Mouse (Mus musculus): Measurements from ENCODE around the gene Mtus2. TPM values are rescaled to one million over a fixed set of nuclear protein-coding genes. Genes with fewer than 3 reads are reported as not detected.
"Not testable (repeated sequence)": the region's sequence is repeated elsewhere in the genome, so short reads cannot be mapped to it uniquely, and the experiment has no call there.

Mtus2 gene
- polyA plus RNA-seq, 1 experiment from 2014 or later, result 15.8 TPM

GRCm38 (mm10) chr5:148302968-148303367 is 345.8 kb downstream of the Mtus2 start:
- no peak overlapping the region for H3K9ac ChIP-seq (ENCODE audit: low read depth, low read length)
- ATAC-seq, result no peak
- no peaks in the 10 kb centered on the region; the same call in 1 of the 2 replicates for H3K36me3 ChIP-seq (ENCODE audit: control insufficient read depth, insufficient read depth)
- H3K9me3 ChIP-seq (ENCODE audit: control insufficient read depth), result no peaks in the 10 kb centered on the region
- no peak overlapping the region for H3K4me3 ChIP-seq (ENCODE audit: low read depth, low read length)
- no peaks in the 10 kb centered on the region for H3K27me3 ChIP-seq (replicated peaks; ENCODE audit: control insufficient read depth, insufficient read depth, low read length)
- no peaks in the 10 kb centered on the region for H3K4me1 ChIP-seq (replicated peaks; ENCODE audit: control insufficient read depth, insufficient read depth, low read length)
- no peak overlapping the region for H3K27ac ChIP-seq (ENCODE audit: low read depth, low read length)
- TF ChIP-seq CTCF (IDR thresholded peaks at IDR 0.05; ENCODE audit: low read depth), result no peak
- WGBS, result 77% methylated on average over 11 of the region's 11 CpGs
- no peak overlapping the region for H3K4me2 ChIP-seq (replicated peaks; ENCODE audit: low read depth)

- Histone ChIP-seq H3K9ac (ENCODE audit: low read depth, low read length) (no peak overlapping the region), H3K27ac (ENCODE audit: low read depth, low read length) (no peak overlapping the region), H3K4me2 (replicated peaks; ENCODE audit: low read depth) (no peak overlapping the region), H3K27me3 (replicated peaks; ENCODE audit: control insufficient read depth, insufficient read depth, low read length) (no peaks in the 10 kb centered on the region), H3K9me3 (ENCODE audit: control insufficient read depth) (no peaks in the 10 kb centered on the region), H3K36me3 (ENCODE audit: control insufficient read depth, insufficient read depth) (no peaks in the 10 kb centered on the region; the same call in 1 of the 2 replicates), H3K4me3 (ENCODE audit: low read depth, low read length) (no peak overlapping the region), H3K4me1 (replicated peaks; ENCODE audit: control insufficient read depth, insufficient read depth, low read length) (no peaks in the 10 kb centered on the region)
- TF ChIP-seq CTCF (IDR thresholded peaks at IDR 0.05; ENCODE audit: low read depth), result no peak
- no peak for ATAC-seq
- WGBS, result 88% methylated on average over 2 of the region's 2 CpGs
Measured at GRCm38 (mm10) chr5:148304112-148304511, 347.0 kb downstream of the Mtus2 start.

DNA sequence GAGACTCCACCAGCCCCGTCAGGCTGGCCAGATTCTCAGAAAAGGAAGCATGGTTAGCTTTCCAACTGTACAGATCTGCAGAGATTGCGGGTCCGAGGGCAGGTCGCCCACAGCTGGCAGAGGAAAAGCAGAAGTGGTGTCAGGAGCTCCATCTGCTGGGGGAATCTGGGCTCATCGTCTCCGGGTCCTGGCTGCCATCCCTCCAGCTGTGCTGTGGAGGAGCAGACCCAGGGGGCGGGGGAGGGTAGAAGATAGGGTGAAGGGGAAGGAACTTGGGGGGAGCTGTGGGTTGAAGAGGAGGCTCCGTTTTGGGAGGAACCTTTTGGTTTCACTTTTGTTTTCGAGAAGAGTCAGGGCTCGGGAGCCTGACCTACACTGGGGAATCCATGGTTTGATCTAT is 353.7 kb downstream of the Mtus2 start:
- no peaks in the 10 kb centered on the region for H3K4me1 ChIP-seq (replicated peaks; ENCODE audit: control insufficient read depth, insufficient read depth, low read length)
- TF ChIP-seq CTCF (IDR thresholded peaks at IDR 0.05; ENCODE audit: low read depth), result peak; percentile 53
- H3K27me3 ChIP-seq (replicated peaks; ENCODE audit: control insufficient read depth, insufficient read depth, low read length), result no peaks in the 10 kb centered on the region
- H3K4me3 ChIP-seq (ENCODE audit: low read depth, low read length), result no peak overlapping the region
- H3K9ac ChIP-seq (ENCODE audit: low read depth, low read length), result no peak overlapping the region
- no peak overlapping the region for H3K27ac ChIP-seq (ENCODE audit: low read depth, low read length)
- no peak for ATAC-seq
- no peaks in the 10 kb centered on the region; the same call in 1 of the 2 replicates for H3K36me3 ChIP-seq (ENCODE audit: control insufficient read depth, insufficient read depth)
- H3K9me3 ChIP-seq (ENCODE audit: control insufficient read depth), result no peaks in the 10 kb centered on the region
- 58% methylated on average over 10 of the region's 10 CpGs for WGBS
- H3K4me2 ChIP-seq (replicated peaks; ENCODE audit: low read depth), result peak overlapping the region; percentile 27; the same call in 1 of the 2 replicates

GRCm38 (mm10) chr5:148312443-148312842 is 355.3 kb downstream of the Mtus2 start:
- TF ChIP-seq CTCF (IDR thresholded peaks at IDR 0.05; ENCODE audit: low read depth), result peak; percentile 35
- 62% methylated on average over 2 of the region's 2 CpGs for WGBS
- no peak for ATAC-seq

GRCm38 (mm10) chr5:148314931-148315330 is 357.8 kb downstream of the Mtus2 start:
- Histone ChIP-seq H3K36me3 (ENCODE audit: control insufficient read depth, insufficient read depth) (no peaks in the 10 kb centered on the region), H3K4me2 (replicated peaks; ENCODE audit: low read depth) (no peak overlapping the region), H3K27ac (ENCODE audit: low read depth, low read length) (no peak overlapping the region), H3K4me1 (replicated peaks; ENCODE audit: control insufficient read depth, insufficient read depth, low read length) (no peaks in the 10 kb centered on the region), H3K4me3 (ENCODE audit: low read depth, low read length) (no peak overlapping the region), H3K27me3 (replicated peaks; ENCODE audit: control insufficient read depth, insufficient read depth, low read length) (no peaks in the 10 kb centered on the region), H3K9ac (ENCODE audit: low read depth, low read length) (no peak overlapping the region), H3K9me3 (ENCODE audit: control insufficient read depth) (no peaks in the 10 kb centered on the region)
- 91% methylated on average over 5 of the region's 5 CpGs for WGBS
- no peak for ATAC-seq
- no peak for TF ChIP-seq CTCF (IDR thresholded peaks at IDR 0.05; ENCODE audit: low read depth)

More at GRCm38 (mm10) chr5:148312443-148312842, 355.3 kb downstream of the Mtus2 start:
- no peak overlapping the region for H3K4me3 ChIP-seq (ENCODE audit: low read depth, low read length)
- H3K4me1 ChIP-seq (replicated peaks; ENCODE audit: control insufficient read depth, insufficient read depth, low read length), result no peaks in the 10 kb centered on the region
- H3K9me3 ChIP-seq (ENCODE audit: control insufficient read depth), result no peaks in the 10 kb centered on the region
- H3K36me3 ChIP-seq (ENCODE audit: control insufficient read depth, insufficient read depth), result no peaks in the 10 kb centered on the region
- no peak overlapping the region for H3K27ac ChIP-seq (ENCODE audit: low read depth, low read length)
- no peak overlapping the region for H3K4me2 ChIP-seq (replicated peaks; ENCODE audit: low read depth)
- no peak overlapping the region for H3K9ac ChIP-seq (ENCODE audit: low read depth, low read length)
- H3K27me3 ChIP-seq (replicated peaks; ENCODE audit: control insufficient read depth, insufficient read depth, low read length), result no peaks in the 10 kb centered on the region

GRCm38 (mm10) chr5:148325317-148325885 is 368.3 kb downstream of the Mtus2 start:
- no peaks in the 10 kb centered on the region for H3K4me1 ChIP-seq (replicated peaks; ENCODE audit: control insufficient read depth, insufficient read depth, low read length)
- no peak overlapping the region for H3K4me3 ChIP-seq (ENCODE audit: low read depth, low read length)
- peak; percentile 97 for TF ChIP-seq CTCF (IDR thresholded peaks at IDR 0.05; ENCODE audit: low read depth)
- peak; percentile 36; the same call in 1 of the 2 replicates for ATAC-seq
- 38% methylated on average over 4 of the region's 4 CpGs for WGBS
- H3K36me3 ChIP-seq (ENCODE audit: control insufficient read depth, insufficient read depth), result no peaks in the 10 kb centered on the region
- no peak overlapping the region for H3K27ac ChIP-seq (ENCODE audit: low read depth, low read length)
- H3K9me3 ChIP-seq (ENCODE audit: control insufficient read depth), result no peaks in the 10 kb centered on the region
- no peak overlapping the region for H3K4me2 ChIP-seq (replicated peaks; ENCODE audit: low read depth)
- H3K9ac ChIP-seq (ENCODE audit: low read depth, low read length), result no peak overlapping the region
- no peaks in the 10 kb centered on the region for H3K27me3 ChIP-seq (replicated peaks; ENCODE audit: control insufficient read depth, insufficient read depth, low read length)

DNA sequence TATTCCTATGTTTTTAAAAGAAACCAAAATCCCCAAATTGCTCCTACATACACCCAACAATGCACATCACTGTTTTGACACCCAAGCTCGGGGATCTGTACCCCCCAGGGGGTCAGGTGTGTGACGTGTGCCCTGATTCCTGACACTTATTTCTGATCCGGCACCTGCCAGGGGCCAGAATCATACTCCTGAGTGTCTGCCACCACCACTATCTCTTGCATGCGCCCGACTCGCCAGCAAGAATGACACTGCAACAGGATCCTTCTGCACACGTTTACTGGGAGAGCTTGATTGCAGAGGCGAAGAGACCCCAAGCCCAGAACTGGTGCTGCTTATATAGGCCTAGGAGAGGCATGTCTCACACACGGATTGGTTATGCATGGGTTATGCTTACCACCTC is 369.2 kb downstream of the Mtus2 start:
- not testable (repeated sequence) for H3K9me3 ChIP-seq (ENCODE audit: control insufficient read depth); H3K4me2 ChIP-seq (replicated peaks; ENCODE audit: low read depth); H3K27ac ChIP-seq (ENCODE audit: low read depth, low read length); H3K36me3 ChIP-seq (ENCODE audit: control insufficient read depth, insufficient read depth); H3K9ac ChIP-seq (ENCODE audit: low read depth, low read length); H3K27me3 ChIP-seq (replicated peaks; ENCODE audit: control insufficient read depth, insufficient read depth, low read length); ATAC-seq; H3K4me1 ChIP-seq (replicated peaks; ENCODE audit: control insufficient read depth, insufficient read depth, low read length); H3K4me3 ChIP-seq (ENCODE audit: low read depth, low read length)
- 95% methylated on average over 9 of the region's 9 CpGs for whole genome bisulfite sequencing

All from intestine, postnatal 0 days (tissue).